Comparison of ENCODE assay signal across 14 mouse cellular contexts in the genomic region with DNA sequence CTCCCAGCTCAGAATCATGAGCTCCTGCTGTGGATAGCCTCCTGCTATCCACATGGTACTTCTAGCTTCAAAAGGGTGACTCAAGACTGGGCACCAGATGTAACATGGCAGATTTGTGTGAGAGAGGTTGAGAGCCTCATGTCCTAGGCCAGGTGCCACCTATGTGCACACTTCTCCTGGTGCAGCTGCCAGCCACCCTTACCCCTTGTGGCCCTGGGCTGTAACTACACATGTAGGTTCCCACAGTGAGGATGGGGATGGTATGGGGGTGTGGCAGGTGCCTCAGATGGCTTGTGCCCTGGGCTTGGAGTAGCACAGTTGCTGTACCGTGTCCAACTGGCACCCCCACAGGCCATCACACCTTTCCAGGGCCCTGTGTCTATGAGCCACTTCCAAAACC.
DNase-seq lines count a peak whose midpoint lies in the region; ATAC-seq lines count a peak whose summit lies in the region.
"Had no signal": no experiment of that assay in that cellular context is flagged by ENCODE, and none has a peak within 500 bp of the region (broad histone marks: within the 10 kb centered on the region; RNA-seq: fewer than 3 reads in every experiment).

No protein-coding gene starts in this region.

- ATAC-seq in forebrain, embryonic 11.5 days (replicated peaks; ENCODE audit: low FRiP score), result no peak
- ATAC-seq in forebrain, embryonic 14.5 days, result no peak
- no peak for ATAC-seq in limb, embryonic 11.5 days (ENCODE audit: insufficient number of reproducible peaks, low FRiP score, low TSS enrichment, low read depth)
- ATAC-seq in erythroid progenitor cell, adult 5-6 weeks (replicated peaks; ENCODE audit: low FRiP score, poor library complexity, severe bottlenecking), result 0 out of 2 replicates have a peak, but pooled peaks have one; percentile 10

- intact Hi-C loops in left cerebral cortex, postnatal 10 days (cut with DNase I), result no loop called here

- H3K9ac ChIP-seq in forebrain, embryonic 11.5 days (ENCODE audit: low read length), result no peak overlapping the region
- no peak overlapping the region for H3K9ac ChIP-seq in forebrain, embryonic 14.5 days (ENCODE audit: low read length)
- H3K9ac ChIP-seq in limb, embryonic 11.5 days (ENCODE audit: low read length), result no peak overlapping the region

- no peak overlapping the region for H3K4me3 ChIP-seq in forebrain, embryonic 11.5 days (ENCODE audit: low read depth, low read length)
- H3K4me3 ChIP-seq in forebrain, embryonic 14.5 days (ENCODE audit: low read depth, low read length), result no peak overlapping the region
- H3K4me3 ChIP-seq in limb, embryonic 11.5 days (ENCODE audit: low read depth, low read length), result no peak overlapping the region
- H3K4me3 ChIP-seq in limb, embryonic 10.5 days, result no peak overlapping the region
- H3K4me3 ChIP-seq: megakaryocyte, embryonic 14.5 days had no signal

- H3K4me1 ChIP-seq in forebrain, embryonic 11.5 days (replicated peaks; ENCODE audit: control insufficient read depth, insufficient read depth, low read length), result no peaks in the 10 kb centered on the region
- no peaks in the 10 kb centered on the region for H3K4me1 ChIP-seq in forebrain, embryonic 14.5 days (ENCODE audit: control insufficient read depth, insufficient read depth, low read length)
- no peaks in the 10 kb centered on the region for H3K4me1 ChIP-seq in limb, embryonic 11.5 days (ENCODE audit: control insufficient read depth, insufficient read depth, low read length)
- H3K4me1 ChIP-seq in limb, embryonic 10.5 days, result no peaks in the 10 kb centered on the region
- H3K4me1 ChIP-seq: megakaryocyte, embryonic 14.5 days had no signal

- no peaks in the 10 kb centered on the region for H3K36me3 ChIP-seq in forebrain, embryonic 11.5 days (ENCODE audit: control insufficient read depth, insufficient read depth, low read length)
- no peaks in the 10 kb centered on the region for H3K36me3 ChIP-seq in forebrain, embryonic 14.5 days (ENCODE audit: control insufficient read depth, insufficient read depth, low read length)
- H3K36me3 ChIP-seq in limb, embryonic 11.5 days (ENCODE audit: control insufficient read depth, insufficient read depth, low read length), result no peaks in the 10 kb centered on the region
- H3K36me3 ChIP-seq in limb, embryonic 10.5 days, result no peaks in the 10 kb centered on the region

- no peak overlapping the region for H3K27ac ChIP-seq in forebrain, embryonic 11.5 days (ENCODE audit: low read depth, low read length)
- no peak overlapping the region for H3K27ac ChIP-seq in forebrain, embryonic 14.5 days (ENCODE audit: low read depth, low read length)
- no peak overlapping the region for H3K27ac ChIP-seq in limb, embryonic 11.5 days (replicated peaks; ENCODE audit: low read depth, low read length)
- no peak overlapping the region for H3K27ac ChIP-seq in limb, embryonic 10.5 days

- H3K27me3 ChIP-seq in forebrain, embryonic 11.5 days (ENCODE audit: control insufficient read depth, insufficient read depth, low read length), result no peaks in the 10 kb centered on the region
- H3K27me3 ChIP-seq in forebrain, embryonic 14.5 days (replicated peaks; ENCODE audit: control insufficient read depth, insufficient read depth, low read length), result no peaks in the 10 kb centered on the region
- H3K27me3 ChIP-seq in limb, embryonic 11.5 days (ENCODE audit: control insufficient read depth, insufficient read depth, low read length), result no peaks in the 10 kb centered on the region
- H3K27me3 ChIP-seq in limb, embryonic 10.5 days (ENCODE audit: low read depth, poor library complexity, severe bottlenecking), result no peaks in the 10 kb centered on the region

- WGBS in forebrain, embryonic 11.5 days, result 94% methylated on average over 1 of the region's 1 CpGs
- 100% methylated on average over 1 of the region's 1 CpGs for WGBS in forebrain, embryonic 14.5 days
- 100% methylated on average over 1 of the region's 1 CpGs for WGBS in limb, embryonic 11.5 days
- WGBS in limb, embryonic 10.5 days, result 67% methylated on average over 1 of the region's 1 CpGs

- no peak overlapping the region for H3K4me2 ChIP-seq in forebrain, embryonic 11.5 days (ENCODE audit: low read depth, low read length, severe bottlenecking)
- no peak overlapping the region for H3K4me2 ChIP-seq in forebrain, embryonic 14.5 days (ENCODE audit: low read length)
- H3K4me2 ChIP-seq in limb, embryonic 11.5 days (ENCODE audit: low read depth, severe bottlenecking), result no peak overlapping the region

- no peaks in the 10 kb centered on the region for H3K9me3 ChIP-seq in forebrain, embryonic 11.5 days (ENCODE audit: control insufficient read depth, low read length)
- H3K9me3 ChIP-seq in forebrain, embryonic 14.5 days (replicated peaks; ENCODE audit: control insufficient read depth, low read length), result no peaks in the 10 kb centered on the region
- no peaks in the 10 kb centered on the region for H3K9me3 ChIP-seq in limb, embryonic 11.5 days (ENCODE audit: control insufficient read depth, low read length)
- H3K9me3 ChIP-seq in limb, embryonic 10.5 days (replicated peaks), result no peaks in the 10 kb centered on the region

- DNase-seq in forebrain, embryonic 11.5 days (ENCODE audit: low spot score), result peak; percentile 47
- DNase-seq in forebrain, embryonic 14.5 days (ENCODE audit: low spot score), result no peak
- DNase-seq in limb, embryonic 11.5 days (ENCODE audit: low spot score), result peak; percentile 14
- DNase-seq in limb, embryonic 10.5 days (ENCODE audit: low spot score), result no peak
- peak; percentile 10 for DNase-seq in 3T3-L1 (ENCODE audit: low read depth, low spot score)
- no peak for DNase-seq in left cerebral cortex, postnatal 10 days (ENCODE audit: extremely low spot score in 1 of 2, low spot score in 2 of 2)
- no peak for DNase-seq in urinary bladder, postnatal 36 days (ENCODE audit: low spot score in 2 of 2)
- DNase-seq: adrenal gland, postnatal 10 days; cerebellum, postnatal 25 days; gastrocnemius, postnatal 10 days; kidney, adult 18-20 months; right cerebral cortex, postnatal 25 days had no signal

Comparison
In these comparisons a context has a peak if more than half of its experiments do, and no peak if none do; other contexts are left out.
1. DNase-seq: peak in forebrain, embryonic 11.5 days (single experiment), limb, embryonic 11.5 days (single experiment) and 3T3-L1 (single experiment); none in forebrain, embryonic 14.5 days (single experiment), limb, embryonic 10.5 days (single experiment), left cerebral cortex, postnatal 10 days (0 of 2) and urinary bladder, postnatal 36 days (0 of 2).